Mouse (Mus musculus) hindbrain, embryonic 10.5 days (tissue): ENCODE data around the gene Zfp663. TPM values are rescaled to one million over a fixed set of nuclear protein-coding genes. Genes with fewer than 3 reads are reported as not detected.

Experiments
- DNase-seq: peaks from one replicate; pipeline ENCODE4 v3.0.0-alpha.2; 2017; ENCODE audit warnings: low spot score
- H3K27ac ChIP-seq: fragments of 300-500 bp; sonication (generic); 2 replicates; pipeline ENCODE4 v1.5.1; 2016; ENCODE audit warnings: mild to moderate bottlenecking, moderate library complexity
- H3K27me3 ChIP-seq: fragments of 300-500 bp; sonication (generic); 2 replicates; pipeline ENCODE4 v1.6.1; 2016; ENCODE audit warnings: mild to moderate bottlenecking; ENCODE audit not compliant: poor library complexity, insufficient read depth, severe bottlenecking
- H3K36me3 ChIP-seq: fragments of 300-500 bp; sonication (generic); 2 replicates; pipeline ENCODE4 v1.6.1; 2016; ENCODE audit warnings: mild to moderate bottlenecking, moderate library complexity
- H3K4me1 ChIP-seq: fragments of 300-500 bp; sonication (generic); replicated peaks from 2 replicates; pipeline ENCODE4 v1.6.1; 2016; ENCODE audit warnings: mild to moderate bottlenecking
- H3K4me3 ChIP-seq: fragments of 300-500 bp; sonication (generic); 2 replicates; pipeline ENCODE4 v1.5.1; 2016; ENCODE audit warnings: mild to moderate bottlenecking, moderate library complexity
- H3K9me3 ChIP-seq: fragments of 300-500 bp; sonication (generic); 2 replicates; pipeline ENCODE4 v1.6.1; 2016; ENCODE audit warnings: mild to moderate bottlenecking, moderate library complexity
- WGBS: fragments of 180-500 bp; shearing (Covaris S2); methylation state at CpG from one replicate; pipeline ENCODE4 v1.1.7; 2016; 5-methylcytosine and 5-hydroxymethylcytosine counted together
- polyA plus RNA-seq: library from polyadenylated mRNA; unstranded; fragments of >200 nt; fragmentation: Nextera tagmentation; extraction: Ambion mirVana; gene quantifications from 2 replicates; pipeline ENCODE4 v1.2.1, GENCODE M21; 2016

The Zfp663 gene
- polyA plus RNA-seq, 1 experiment from 2014 or later: 6.7 TPM

DNA sequence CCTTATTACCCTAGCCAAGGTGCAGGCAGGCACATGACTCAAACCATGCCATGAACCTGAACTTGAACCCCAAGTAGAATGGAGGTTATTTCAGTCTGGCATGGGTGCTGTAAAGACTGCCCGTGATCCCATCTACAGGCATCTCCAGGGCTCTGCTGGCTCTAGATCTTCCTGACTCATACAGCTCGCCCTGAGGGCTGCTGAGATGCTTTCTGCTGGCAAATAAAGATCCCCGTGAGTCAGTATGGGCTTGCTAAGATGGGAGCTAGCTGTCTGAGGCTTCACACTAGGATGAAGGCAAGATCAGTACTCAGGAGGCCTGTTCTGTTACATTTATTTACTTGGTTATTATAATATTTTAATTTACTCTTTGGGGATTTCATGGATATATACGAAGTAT, 23.6 kb upstream of the Zfp663 start:
- Histone ChIP-seq H3K27ac (no peak overlapping the region), H3K4me1 (peaks cover 19% of the 10 kb centered on the region), H3K4me3 (no peak overlapping the region), H3K9me3 (0 out of 2 replicates have a peak, but pooled peaks cover 4% of the 10 kb centered on the region), H3K27me3 (no peaks in the 10 kb centered on the region), H3K36me3 (no peaks in the 10 kb centered on the region)
- WGBS: 87% methylated on average over 4 of the region's 4 CpGs
- no peak for DNase-seq

DNA sequence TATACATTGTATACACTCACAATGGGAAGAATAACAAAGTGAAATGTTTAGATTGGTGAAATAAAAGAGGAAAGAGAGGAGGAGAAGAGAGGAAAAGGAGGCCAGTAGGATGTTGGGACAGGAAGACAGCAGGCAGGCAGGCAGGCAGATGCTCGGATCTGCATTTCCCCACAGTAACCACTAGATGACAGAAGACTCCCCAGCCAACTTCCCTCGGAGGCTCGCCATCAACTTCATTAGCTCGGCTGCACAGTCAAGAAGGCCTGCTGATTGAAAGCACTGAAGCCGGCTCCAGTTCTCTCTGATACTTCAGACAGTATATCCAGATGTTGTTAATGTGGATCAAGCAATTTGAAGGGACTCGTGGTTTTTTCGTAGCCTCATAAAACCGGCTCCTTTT, 23.0 kb upstream of the Zfp663 start:
- 0 out of 2 replicates have a peak, but pooled peaks cover 4% of the 10 kb centered on the region for H3K9me3 ChIP-seq
- 17% methylated on average over 8 of the region's 8 CpGs for WGBS
- H3K27me3 ChIP-seq: no peaks in the 10 kb centered on the region
- H3K4me3 ChIP-seq: no peak overlapping the region
- peaks cover 19% of the 10 kb centered on the region for H3K4me1 ChIP-seq
- DNase-seq: peak; percentile 60
- peaks cover 4% of the 10 kb centered on the region for H3K36me3 ChIP-seq
- no peak overlapping the region for H3K27ac ChIP-seq

GRCm38 (mm10) chr2:165389299-165389952, 20.9 kb upstream of the Zfp663 start:
- 80% methylated on average over 6 of the region's 6 CpGs for WGBS
- peaks cover 25% of the 10 kb centered on the region for H3K36me3 ChIP-seq
- no peak for DNase-seq
- 0 out of 2 replicates have a peak, but pooled peaks cover 4% of the 10 kb centered on the region for H3K9me3 ChIP-seq
- H3K27me3 ChIP-seq: no peaks in the 10 kb centered on the region
- H3K27ac ChIP-seq: no peak overlapping the region
- H3K4me1 ChIP-seq: peaks cover 25% of the 10 kb centered on the region
- H3K4me3 ChIP-seq: no peak overlapping the region

DNA sequence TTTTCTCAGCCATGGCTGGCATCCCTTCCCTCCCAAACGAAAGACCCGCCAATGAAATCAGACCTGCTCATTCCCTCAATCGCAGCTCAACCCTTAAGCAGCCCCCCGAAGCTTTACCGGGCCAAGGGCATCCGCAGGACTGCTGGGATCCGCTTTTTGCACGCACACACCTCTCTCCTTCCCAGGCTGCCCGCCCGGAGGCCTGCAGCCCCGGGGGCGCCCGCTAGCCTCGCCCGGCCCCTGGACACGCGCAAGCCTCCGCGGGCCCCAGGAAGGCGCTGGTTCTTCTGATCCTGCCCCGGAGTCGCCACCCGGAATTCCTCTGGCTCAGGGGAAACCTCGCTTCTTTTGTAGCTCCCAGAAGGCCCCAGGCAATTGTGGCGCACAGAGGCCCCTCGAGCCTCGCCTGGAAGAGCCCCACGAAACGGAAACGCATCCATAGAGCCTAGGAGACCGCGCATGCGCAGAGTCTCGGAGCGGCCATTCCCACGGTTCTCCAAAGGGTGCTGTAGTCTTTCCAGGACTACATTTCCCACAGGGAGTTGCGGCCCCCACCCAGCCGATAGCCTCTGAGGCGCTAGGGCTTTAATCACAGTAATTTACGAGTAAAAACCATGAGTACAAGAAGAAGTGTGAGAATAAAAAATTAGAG, 19.4 kb upstream of the Zfp663 start, which contains the start of gene Zfp334:
Zfp334 (minus strand) TSS at position 416 of the 652 bp plus-strand sequence.
- Histone ChIP-seq H3K4me1 (peaks cover 25% of the 10 kb centered on the region), H3K27me3 (no peaks in the 10 kb centered on the region), H3K4me3 (peak within 1 kb of the TSS; percentile 64), H3K36me3 (peaks cover 40% of the 10 kb centered on the region), H3K27ac (peak within 1 kb of the TSS; percentile 95), H3K9me3 (no peaks in the 10 kb centered on the region)
- peak; percentile 97 for DNase-seq
- under 1% methylated on average over 40 of the region's 40 CpGs for WGBS

DNA sequence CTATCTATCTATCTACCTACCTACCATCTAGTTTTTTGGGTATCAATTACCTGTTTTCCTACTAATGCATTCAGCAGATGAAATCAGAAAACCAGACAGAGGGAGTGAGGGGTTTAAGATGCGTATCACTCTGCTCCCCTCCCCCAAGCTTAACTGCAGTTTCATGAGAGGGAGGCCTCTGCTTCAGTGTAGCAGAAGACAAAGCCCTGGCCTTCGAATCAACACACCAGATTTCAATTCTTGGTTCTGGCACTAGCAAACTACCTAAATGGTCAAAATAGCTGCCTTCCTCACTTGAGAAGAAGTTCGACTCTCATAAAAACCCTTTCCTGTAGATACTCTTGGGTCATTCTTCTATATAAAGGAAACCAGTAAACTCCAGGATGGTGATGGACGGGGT, 18.8 kb upstream of the Zfp663 start:
- WGBS: 8% methylated on average over 4 of the region's 4 CpGs
- Histone ChIP-seq H3K27ac (peak overlapping the region; percentile 95), H3K36me3 (peaks cover 46% of the 10 kb centered on the region), H3K4me3 (peak overlapping the region; percentile 64), H3K9me3 (no peaks in the 10 kb centered on the region), H3K4me1 (peaks cover 25% of the 10 kb centered on the region), H3K27me3 (no peaks in the 10 kb centered on the region)
- DNase-seq: no peak

GRCm38 (mm10) chr2:165380050-165380449, 11.5 kb upstream of the Zfp663 start:
- DNase-seq: no peak
- no peak overlapping the region for H3K27ac ChIP-seq
- H3K4me1 ChIP-seq: 0 out of 2 replicates have a peak, but pooled peaks cover 3% of the 10 kb centered on the region
- no peak overlapping the region for H3K4me3 ChIP-seq
- peaks cover 26% of the 10 kb centered on the region for H3K9me3 ChIP-seq
- H3K36me3 ChIP-seq: peaks cover 100% of the 10 kb centered on the region
- 98% methylated on average over 25 of the region's 25 CpGs for WGBS
- H3K27me3 ChIP-seq: no peaks in the 10 kb centered on the region

GRCm38 (mm10) chr2:165376001-165376400, 7.5 kb upstream of the Zfp663 start:
- Histone ChIP-seq H3K9me3 (peaks cover 17% of the 10 kb centered on the region), H3K27me3 (no peaks in the 10 kb centered on the region), H3K4me3 (no peak overlapping the region), H3K4me1 (0 out of 2 replicates have a peak, but pooled peaks cover under 1% of the 10 kb centered on the region), H3K36me3 (peaks cover 70% of the 10 kb centered on the region), H3K27ac (no peak overlapping the region)
- 75% methylated on average over 4 of the region's 4 CpGs for WGBS
- no peak for DNase-seq

- Histone ChIP-seq H3K27me3 (no peaks in the 10 kb centered on the region), H3K4me1 (0 out of 2 replicates have a peak, but pooled peaks cover 2% of the 10 kb centered on the region), H3K4me3 (no peak overlapping the region), H3K36me3 (peaks cover 64% of the 10 kb centered on the region), H3K27ac (no peak overlapping the region), H3K9me3 (peaks cover 12% of the 10 kb centered on the region; the same call in 1 of the 2 replicates)
- 84% methylated on average over 5 of the region's 5 CpGs for WGBS
- DNase-seq: no peak
These were observed 6.9 kb upstream of the Zfp663 start for GRCm38 (mm10) chr2:165375478-165375877.

DNA sequence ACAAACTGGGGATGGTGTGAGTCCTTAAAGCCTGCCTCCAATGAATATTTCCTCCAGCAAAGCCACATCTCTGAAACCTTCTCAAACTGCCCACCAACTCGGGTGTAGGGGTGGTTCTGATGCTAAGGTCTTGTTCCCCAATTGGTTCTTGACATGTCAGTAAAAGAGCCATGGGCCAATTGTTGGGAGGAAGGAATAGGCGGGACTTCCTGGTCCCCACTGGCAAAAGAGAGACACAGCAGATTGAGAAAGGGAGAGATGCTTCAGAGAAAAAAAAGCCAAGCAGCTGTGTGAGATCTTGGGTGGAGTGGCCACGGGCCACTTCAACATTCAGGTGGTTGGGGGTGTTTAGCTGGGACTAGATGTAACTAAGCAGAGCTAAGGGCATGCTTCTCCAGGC, 2.5 kb upstream of the Zfp663 start:
- H3K27ac ChIP-seq: peak overlapping the region; percentile 50
- H3K36me3 ChIP-seq: peaks cover 20% of the 10 kb centered on the region
- peaks cover 31% of the 10 kb centered on the region for H3K4me1 ChIP-seq
- DNase-seq: no peak
- peaks cover 5% of the 10 kb centered on the region; the same call in 1 of the 2 replicates for H3K9me3 ChIP-seq
- H3K27me3 ChIP-seq: peaks cover 15% of the 10 kb centered on the region; the same call in 1 of the 2 replicates
- peak overlapping the region; percentile 16; the same call in 1 of the 2 replicates for H3K4me3 ChIP-seq
- 25% methylated on average over 3 of the region's 3 CpGs for WGBS

DNA sequence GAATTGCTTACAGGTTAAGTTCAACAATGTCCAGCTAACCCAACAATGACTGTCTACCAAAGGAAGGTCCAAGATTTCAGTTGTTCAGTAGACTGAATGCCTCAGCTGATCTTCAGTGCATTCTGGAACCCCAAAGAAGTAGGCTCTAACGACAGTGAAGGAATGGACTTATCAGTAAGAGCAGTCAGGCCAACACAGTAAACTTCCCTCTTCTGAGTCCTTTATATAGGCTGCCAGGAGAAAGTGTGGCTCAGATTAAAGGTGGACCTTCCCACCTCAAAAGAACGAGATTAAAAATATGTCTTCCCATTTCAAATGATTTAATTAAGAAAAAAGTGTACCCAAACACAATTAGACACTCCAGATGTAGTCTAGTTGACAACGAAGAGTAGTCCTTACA, 1.8 kb upstream of the Zfp663 start:
- Histone ChIP-seq H3K27me3 (peaks cover 20% of the 10 kb centered on the region; the same call in 1 of the 2 replicates), H3K9me3 (peaks cover 5% of the 10 kb centered on the region; the same call in 1 of the 2 replicates), H3K36me3 (peaks cover 13% of the 10 kb centered on the region), H3K27ac (no peak overlapping the region), H3K4me1 (peaks cover 31% of the 10 kb centered on the region), H3K4me3 (no peak overlapping the region)
- WGBS: 82% methylated on average over 3 of the region's 3 CpGs
- DNase-seq: no peak

GRCm38 (mm10) chr2:165367868-165368439, 575 bp downstream of the Zfp663 start:
- 1% methylated on average over 13 of the region's 13 CpGs for WGBS
- peaks cover 45% of the 10 kb centered on the region for H3K4me1 ChIP-seq
- H3K4me3 ChIP-seq: peak overlapping the region; percentile 69
- no peaks in the 10 kb centered on the region for H3K36me3 ChIP-seq
- H3K9me3 ChIP-seq: no peaks in the 10 kb centered on the region
- DNase-seq: peak; percentile 66
- peaks cover 35% of the 10 kb centered on the region for H3K27me3 ChIP-seq
- H3K27ac ChIP-seq: peak overlapping the region; percentile 97

DNA sequence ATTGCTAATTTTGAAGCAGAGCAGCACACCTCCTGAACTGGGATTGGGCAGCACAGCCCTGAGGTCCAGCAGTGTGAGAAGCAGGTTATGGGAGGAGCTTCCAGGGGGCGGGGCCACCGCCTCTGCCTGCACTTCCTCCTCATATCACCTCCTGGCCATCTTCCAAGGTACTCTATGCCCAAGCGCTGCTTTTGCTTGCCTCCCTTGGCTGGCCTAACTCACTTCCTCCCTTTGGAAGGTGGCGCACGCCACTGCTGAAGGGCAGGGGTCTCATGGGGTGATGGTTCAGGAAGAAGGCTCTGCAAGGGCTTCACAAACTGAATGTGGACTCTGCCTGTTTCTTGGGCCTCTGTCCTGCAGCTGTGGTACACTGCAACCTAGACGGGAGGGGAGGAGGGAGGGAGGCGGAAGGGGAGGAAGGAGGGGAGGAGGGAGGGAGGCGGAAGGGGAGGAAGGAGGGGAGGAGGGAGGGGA, 1.4 kb downstream of the Zfp663 start:
- Histone ChIP-seq H3K36me3 (no peaks in the 10 kb centered on the region), H3K27me3 (peaks cover 43% of the 10 kb centered on the region), H3K4me1 (peaks cover 45% of the 10 kb centered on the region), H3K9me3 (no peaks in the 10 kb centered on the region), H3K27ac (peak overlapping the region; percentile 97), H3K4me3 (peak overlapping the region; percentile 69)
- WGBS: 11% methylated on average over 6 of the region's 8 CpGs
- peak; percentile 33 for DNase-seq
